Mouse (Mus musculus) T-cell, adult 2 months (primary cell): Measurements from ENCODE around the gene Tanc2.

Experiments used
- DNase-seq: peaks from one replicate; pipeline ENCODE4 v3.0.0; 2022; ENCODE audit warnings: low spot score

Gene Tanc2

DNA sequence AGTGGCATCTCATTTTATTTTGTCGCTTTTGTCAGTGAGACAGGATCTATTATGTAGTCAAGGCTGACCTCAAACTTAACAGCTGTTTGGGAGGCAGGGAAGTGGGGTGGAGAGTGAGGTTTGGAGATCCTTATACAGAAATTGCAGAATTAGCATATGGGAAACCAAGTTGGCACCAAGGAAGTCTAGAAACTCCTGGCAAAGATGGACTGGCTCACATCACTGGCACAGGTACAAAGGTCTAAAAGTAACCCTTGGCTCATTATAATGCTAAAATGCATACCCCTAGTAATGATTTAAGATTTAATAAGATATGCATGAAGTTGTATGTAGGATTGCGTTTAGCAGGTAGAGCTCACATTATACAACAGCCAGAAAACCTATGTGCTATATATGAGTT, 58.2 kb downstream of the Tanc2 start:
- no peak for DNase-seq

DNA sequence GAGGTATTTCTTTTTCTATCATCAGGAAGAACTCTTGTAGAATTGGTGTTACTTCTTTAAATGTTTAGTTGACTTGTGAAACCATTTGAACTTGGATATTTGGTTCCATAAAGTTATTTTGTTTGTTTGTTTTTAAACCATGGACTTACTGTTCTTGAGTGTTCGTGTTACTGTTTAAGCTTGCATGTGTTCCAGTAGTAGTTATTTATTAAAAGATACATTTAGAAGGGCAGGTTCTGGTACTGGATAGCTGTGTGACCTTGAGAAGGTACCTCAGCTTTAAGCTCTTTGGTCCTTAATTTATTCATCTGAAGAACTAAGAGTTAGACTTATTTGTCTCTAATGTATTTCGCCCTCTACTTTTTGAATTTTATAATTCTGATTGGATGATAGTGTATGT, 64.8 kb downstream of the Tanc2 start:
- no peak for DNase-seq

DNA sequence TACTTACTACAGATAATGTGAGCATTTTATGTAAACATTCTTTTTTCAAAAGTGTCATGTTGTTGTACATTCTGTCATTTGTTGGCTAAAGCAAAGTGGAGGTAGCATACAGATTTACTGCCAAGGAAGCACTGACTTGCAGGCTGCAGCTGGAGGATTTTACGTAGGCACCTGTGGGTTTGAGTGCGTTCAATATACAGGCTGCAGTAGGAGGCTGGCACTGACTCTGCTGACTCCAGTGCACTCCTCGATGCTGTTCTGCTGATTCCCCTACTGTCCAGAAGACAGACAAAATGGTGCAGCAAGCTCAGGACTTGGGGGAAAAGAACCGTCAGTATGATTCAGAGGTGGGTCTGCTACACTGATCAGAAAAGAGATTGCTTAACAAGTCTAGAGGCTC, 65.5 kb downstream of the Tanc2 start:
- no peak for DNase-seq

DNA sequence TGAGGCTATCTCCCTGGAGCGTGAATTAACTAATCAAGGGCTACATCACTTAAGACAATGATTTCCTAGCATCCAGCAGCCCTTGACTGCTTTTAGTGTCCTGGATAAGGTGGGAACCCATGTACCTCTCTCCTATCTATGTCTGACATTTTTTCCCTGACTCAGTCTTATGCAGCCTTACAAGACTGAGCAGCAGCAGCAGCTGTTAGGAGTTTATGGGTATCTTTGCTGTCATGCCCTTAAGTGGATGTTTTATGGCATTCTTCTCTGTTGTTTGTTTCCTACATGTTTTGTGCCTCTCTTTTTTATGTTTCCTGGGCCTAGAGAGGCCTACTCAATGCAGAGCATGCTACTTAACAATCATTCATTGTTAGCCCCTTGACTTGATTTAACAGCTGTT, 78.1 kb downstream of the Tanc2 start:
- DNase-seq, result no peak

DNA sequence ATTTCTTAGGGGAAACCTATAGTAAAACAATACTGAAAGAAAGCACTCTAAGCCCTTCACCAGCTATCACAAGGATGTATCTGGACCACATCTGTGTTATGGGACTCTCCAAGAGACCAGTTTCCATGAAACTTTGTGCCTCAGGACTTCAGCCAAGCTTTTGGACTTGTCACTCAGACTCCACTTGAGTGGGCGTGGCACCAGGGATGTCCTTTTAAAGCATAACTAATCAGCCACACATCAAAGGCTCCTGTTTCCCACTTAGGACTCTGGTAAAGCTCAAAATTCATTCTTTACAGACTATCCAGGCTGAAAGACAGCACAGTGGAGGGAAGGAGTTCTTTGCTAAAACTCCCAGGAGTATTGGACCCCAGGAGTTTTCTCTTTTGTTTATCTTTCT, 89.2 kb downstream of the Tanc2 start:
- DNase-seq, result no peak

DNA sequence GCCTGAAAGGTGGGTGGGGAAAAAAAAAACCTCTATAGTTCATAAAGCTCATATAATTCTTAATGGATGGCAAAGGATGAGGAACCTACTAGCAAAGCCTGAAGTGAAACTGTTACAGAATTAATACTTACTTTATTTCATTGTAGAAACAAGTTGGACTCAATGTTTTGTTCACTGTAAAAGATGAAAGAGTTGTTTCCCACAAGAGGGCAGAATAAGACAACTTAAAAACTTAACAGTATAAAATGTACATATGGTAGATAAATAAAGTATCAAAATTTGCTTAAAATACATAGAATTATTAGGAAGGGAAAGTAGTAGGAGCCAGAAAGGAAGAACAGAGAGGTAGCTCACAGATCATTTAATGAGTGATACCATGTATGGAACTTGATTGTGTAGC, 95.0 kb downstream of the Tanc2 start:
- DNase-seq, result no peak

DNA sequence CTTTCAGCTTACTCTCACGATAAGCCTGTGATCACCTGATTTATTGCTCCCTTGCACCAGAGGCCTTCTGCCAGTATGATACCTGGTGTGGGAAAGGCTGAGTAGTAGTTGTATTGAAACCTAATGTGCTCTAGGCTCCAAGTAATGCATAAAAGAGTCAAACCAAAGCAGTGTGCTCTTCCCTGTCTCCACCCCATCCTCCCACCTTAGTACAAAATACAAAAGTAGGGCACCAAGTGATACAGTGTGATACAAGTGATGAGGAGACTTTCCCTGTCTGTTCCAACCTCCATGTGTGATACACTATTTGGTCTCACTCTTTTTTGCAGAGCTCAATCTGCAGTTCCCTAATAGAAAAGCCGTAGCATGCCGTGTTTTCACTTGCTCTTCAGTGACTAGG, 110.7 kb downstream of the Tanc2 start:
- DNase-seq, result no peak

DNA sequence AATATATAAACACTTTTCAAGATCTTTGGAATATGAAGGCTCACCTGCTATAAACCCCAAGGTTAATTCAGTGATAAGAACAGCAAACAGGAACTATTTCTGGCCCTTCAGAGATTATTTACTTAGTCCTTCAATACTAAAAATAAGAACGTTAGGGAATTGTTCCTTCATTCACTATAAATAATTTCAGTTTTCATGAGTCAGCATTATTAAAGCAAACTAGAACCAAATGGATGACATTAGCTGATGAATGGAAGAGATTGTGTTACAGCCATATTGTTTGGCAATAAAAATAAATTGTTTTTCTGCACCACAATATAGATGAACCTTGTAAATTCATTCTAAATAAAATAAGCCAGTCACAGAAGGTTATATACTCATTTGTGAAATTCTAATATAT, 129.9 kb downstream of the Tanc2 start:
- no peak for DNase-seq

DNA sequence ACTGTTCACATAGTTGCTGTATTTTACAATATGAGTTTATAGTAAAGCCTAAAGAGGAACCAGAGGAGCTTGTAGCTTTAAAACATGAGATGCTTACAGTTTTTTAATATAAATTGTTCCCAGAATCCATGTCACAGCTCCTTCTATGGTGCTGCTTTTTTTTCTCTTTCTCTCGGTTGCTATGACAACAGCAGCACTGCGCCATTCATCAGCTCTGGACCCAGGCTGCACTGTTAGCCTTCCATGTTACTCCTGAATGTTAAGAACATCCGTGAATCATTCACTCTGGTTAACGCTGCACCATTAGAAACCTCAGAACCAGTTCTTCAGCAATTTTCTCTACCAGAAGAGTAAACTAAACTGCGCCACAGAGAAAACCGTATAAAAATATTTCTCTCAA, 141.8 kb downstream of the Tanc2 start:
- no peak for DNase-seq

DNA sequence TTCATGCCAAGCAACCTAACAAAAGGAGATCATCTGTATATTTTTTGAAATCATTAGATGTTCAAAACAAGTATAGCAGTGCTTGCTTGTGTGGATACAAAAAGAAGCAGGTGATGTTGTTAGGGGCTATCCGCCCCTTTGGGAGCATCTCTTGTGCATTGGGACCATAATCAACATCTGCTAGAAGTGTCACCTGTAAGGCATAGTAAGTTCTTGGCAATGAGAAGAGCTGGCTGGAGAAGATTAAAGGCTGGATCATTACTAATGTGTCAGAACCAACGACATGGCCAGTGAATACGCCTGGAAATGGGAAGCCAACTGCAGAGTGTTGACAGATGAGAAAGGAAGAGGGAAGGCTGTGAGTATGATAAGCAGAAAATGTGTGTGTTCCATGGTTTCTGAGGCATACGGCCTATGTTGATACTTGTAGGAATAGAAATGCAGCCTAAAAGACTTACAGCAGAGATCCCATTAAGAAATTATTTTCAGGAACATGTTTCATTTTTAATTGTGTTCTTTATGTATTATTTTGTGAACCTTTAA, 142.3 kb downstream of the Tanc2 start:
- DNase-seq, result no peak

DNA sequence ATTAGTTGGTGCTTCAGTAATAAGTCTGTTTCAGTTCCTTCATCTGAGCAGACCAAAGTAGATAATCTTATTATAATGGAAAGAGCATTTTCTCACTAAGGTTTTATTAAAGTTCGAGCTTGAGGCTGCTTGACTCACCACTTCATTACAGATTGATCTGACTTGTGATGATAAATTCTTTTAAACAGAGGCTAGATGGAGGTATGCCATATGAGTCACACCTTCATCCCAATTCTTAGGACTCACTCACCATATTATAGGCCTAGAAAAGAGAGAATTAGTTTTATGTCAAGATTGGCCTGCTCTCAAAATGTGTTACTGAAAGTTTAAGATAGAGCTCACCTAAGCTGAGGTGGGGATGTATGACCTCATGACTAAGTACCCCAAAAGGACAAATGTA, 153.4 kb downstream of the Tanc2 start:
- DNase-seq, result no peak

DNA sequence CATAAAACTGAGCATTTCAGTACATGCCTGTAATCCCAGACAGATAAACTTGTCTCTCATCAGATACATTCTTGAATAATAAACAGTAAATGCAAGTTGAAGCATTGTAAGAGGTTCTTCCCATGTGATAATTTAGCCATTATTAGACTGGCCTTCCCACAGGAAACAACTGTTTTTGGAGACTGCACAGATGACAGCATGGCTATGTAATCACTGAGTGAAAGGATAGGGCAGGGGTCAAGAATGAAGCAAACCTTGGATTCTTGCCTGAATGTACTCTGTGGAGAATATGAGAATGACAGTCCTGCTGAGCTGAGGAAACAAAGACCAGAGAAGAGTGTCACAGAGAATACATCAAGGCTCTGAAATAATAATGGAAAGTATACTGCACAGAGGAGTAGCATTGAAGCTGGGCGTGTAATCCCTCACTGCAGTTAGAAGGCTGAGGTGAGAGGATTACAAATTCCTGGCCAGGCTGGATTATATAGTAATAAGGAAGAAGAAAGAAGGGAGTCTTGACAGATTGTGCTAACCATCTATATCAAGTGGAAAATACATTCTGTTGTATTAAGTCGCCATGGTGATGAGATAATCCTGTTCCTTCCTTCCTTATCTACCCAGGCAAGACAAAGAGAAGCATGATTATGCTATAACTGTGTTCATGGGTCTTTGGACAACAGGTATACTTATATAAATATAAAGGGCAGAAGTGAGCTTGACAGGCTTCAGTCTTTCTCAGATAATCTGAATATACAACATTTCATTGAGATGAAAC, 159.7 kb downstream of the Tanc2 start:
- DNase-seq, result no peak

DNA sequence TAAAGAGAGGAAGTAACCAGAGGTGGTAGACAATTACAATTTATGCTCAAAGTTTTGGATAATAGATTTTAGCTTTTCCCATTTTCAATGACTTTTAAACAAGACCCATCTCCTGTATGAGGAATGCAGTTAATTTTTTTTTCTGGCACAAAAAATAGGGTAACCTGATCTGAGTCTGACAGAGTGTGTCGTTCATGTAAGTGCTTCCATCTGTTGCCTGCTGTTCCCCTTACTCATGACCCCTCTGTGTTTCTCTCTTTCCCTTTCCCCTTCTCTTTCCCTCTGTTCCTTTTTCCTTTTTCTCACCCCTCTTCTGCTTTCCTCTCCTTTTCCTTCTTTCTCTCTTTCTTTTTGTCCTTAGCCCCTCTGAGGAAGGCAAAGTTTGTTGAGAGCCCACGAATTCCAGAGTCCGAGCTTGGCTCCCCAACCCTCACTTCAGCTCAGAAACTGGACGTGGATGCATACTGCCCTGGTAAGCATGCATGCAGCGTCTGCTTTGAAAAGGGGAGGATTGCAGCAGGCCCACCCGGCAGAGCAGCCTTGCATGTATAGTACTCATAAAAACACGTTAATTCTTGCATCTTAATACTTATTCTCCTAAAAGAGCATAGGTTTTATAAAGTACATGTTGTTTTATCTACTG, 168.9 kb downstream of the Tanc2 start:
- DNase-seq, result no peak

DNA sequence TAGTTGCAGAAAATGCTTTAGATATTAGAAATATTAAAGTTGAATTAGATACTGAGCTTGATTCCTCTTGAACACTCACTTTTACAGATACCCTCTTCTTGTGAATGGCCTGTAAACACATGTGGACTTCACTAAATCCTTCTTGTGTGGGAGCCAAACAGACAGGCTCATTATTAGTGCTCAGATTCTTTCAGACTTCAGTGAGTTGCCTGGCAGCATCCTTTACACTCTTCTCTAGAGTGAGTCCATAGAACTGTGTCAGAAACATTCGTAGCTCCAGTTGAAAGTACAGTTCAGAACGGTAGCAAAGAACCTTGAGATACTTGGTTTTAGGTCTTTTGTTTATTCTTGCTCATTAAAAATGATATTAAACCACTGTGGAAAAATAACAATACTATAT, 169.6 kb downstream of the Tanc2 start:
- DNase-seq, result no peak

DNA sequence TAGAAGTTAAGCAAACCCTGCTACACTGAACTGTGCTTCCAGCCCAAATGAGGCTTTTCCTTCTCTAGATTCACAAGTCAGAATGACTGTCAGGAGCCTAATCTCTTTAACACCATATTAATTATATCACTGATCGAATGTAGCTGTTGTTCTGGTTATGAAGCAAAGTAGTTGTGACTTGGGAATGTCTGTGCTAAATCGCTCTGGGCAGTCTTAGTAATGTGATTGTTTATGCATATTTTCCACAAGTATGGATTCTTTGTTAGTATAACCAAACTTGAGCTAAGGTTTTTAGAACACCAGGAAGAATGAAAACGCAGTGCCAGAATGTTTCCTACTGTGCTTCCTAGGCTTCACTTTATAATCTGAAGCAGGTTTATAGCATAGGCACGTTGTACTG, 170.6 kb downstream of the Tanc2 start:
- DNase-seq, result no peak

DNA sequence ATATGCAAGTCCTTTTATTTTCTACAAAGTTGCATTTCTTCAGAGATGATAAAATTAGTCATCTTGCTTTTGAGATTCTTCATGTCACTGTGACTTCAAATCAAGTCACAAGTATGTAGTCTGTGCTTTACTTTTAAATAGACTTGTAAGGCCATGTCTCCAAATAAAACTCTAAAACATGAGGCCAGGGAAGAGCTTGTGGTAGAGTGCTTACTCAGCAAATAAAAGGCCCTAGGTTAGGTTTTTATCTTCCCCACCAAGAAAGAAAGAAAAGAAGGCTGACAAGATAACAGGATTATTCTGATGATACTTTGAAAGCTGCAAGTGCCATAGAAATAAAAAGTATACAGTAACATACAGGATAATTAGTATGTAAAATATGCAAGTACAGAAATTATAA, 188.0 kb downstream of the Tanc2 start:
- no peak for DNase-seq

DNA sequence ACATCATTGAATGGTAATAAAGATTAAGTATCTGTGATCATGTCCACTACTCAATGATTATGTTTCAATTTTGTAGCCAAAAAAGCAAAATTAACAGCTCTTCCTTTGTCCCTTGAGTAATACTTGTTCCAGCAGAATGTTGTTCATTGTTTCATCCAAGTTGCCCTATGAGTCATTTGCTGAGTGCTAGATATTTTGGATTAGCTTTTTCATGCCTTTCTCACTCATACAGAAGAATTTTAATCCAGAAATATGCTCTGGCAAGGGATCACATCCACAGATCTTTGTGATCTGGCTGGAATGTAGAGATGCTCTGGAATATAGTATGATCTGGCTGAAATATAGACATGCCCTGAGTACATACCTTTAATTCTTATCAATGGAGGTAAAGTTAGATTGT, 202.7 kb downstream of the Tanc2 start:
- DNase-seq, result no peak

DNA sequence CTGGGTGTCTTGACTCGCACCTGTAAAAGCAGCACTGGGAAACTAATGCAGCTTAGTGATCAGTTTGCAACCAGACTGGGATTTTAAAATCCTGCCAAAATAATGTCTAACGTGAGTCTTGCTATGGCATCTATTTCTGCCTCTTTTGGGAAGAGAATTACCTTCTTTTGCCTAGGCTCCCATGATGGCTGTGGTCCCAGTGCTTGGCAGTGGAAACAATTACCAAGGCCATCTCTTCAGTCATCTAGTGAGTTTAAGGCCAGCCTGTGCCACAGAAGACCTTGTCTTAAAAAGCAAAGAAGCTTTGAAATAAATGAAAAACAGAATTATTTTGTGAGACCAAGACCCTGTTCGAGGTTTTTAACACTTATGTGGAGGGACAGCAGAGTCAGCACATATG, 213.9 kb downstream of the Tanc2 start:
- no peak for DNase-seq

DNA sequence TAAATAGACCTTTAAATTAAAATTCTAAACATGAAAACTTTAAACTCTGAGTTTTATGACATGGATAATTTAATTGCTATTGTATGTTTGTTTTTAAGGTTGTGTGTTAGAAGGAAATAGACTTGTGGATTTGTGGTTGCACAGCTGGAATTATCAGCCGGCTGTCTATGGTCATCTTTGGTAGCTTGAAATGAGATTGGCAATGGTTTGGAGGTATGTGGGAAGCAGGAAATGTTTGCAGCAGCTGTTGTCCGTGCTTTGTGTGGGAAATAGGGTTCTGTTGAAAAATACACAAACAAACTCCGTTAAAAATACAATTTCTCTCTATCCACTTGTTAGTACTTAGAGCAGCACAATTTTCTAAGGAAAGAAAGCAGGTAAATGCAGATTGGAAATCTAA, 215.0 kb downstream of the Tanc2 start:
- DNase-seq, result no peak

DNA sequence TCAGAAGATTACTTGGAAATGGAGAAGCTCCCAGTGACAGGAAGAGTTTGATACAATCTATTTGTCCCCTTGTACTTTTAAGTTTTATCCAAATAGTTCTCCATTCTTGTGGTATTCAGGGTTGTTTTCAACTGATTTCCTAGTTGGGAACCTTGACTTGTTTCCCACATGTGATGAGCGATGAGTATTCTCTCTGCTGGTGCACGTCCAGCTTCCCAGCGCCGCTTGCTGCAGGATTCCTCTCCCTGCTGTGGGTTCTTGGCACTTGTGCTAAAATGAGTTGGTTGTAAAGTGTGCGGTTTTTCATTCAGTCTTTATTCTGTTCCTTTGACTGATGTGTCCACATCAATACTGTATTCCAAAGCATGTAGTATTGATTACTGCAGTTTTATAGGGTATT, 217.3 kb downstream of the Tanc2 start:
- no peak for DNase-seq

DNA sequence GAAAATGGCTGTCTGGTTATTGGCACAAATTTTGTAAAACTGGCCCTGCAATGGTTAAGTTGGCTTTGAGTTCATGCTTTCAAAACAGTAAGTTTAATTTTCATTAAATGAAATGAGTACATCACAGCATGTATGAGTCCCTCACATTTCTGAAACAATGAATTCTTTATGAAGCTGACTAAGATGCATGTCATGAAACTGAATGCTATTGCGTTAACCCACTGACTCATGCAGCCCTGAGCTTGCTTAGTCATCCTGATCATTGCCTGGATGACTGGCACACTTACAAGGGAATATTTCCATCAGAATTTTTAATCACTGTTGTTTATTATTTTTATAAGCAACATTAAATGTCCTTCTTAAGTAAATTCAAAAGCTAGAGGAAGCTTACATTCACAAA, 233.5 kb downstream of the Tanc2 start:
- DNase-seq, result no peak

DNA sequence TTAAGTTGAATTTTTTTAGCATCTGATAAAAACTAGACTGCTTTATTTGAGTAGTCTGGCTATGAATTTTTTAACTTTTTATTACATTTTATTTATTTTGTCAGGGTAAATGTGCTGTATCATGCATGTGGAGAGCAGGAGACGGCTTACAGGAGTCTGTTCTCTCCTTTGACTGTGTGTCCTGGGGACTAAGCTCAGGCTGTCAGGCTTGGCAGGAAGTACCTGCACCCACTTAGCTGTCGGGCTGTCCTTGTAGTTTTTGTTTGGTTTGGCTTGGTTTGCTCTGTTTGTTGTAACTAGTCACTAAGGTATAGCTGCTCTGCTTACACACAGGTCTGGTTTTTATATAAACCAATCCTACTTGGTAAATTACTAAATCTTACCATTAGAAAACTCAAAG, 234.0 kb downstream of the Tanc2 start:
- no peak for DNase-seq

DNA sequence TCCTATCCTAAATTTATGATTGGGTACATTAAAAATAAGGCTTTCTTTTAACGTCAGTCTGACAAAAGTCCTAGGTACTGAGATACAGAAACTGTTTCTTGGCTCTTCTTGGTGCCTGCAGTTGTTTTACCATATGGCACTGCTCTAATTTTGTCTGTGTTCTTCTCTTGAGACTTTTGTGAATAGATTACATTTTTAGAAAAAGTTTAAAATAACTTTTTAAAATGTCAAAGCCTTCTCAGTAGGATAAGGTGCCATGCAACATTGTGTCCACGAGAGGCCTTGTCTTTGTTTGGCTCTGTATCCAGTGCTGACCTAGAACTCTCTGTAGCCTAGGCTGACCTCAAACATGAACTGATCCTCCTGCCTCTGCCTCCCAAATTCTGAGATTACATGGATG, 238.4 kb downstream of the Tanc2 start:
- no peak for DNase-seq

DNA sequence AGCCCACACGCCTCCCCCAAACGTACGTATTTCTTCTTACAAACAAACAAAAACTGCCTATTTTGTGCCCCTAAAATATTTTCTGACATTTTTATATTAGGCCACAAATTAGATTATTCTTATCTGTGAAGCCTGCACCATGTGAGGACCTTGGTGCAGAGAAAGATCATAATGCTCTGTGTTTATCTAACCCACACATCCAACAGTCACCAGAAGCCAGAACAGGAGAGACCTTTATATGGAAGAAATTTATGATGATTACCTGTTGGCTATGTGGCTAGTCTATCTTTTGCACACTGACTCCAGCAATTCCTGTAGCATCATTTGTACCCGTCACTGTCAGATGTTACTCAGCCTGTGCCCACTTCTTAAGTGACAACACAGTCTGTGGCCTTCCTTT, 245.4 kb downstream of the Tanc2 start:
- DNase-seq, result no peak
